Mouse (Mus musculus): ENCODE measurements at regions not wholly inside any gene's neighbourhood (a gene's known extent, or its start where the extent isn't known, plus 50 kb on each side); places are given as distances from the start of the nearest gene placed in this dataset.
A peak's percentile ranks its signal among the peaks of the same experiment; 100 is the strongest.

- peak; percentile 5 for DNase-seq (ENCODE audit: low read depth, low spot score)
Observed at GRCm38 (mm10) chrX:132452986-132453385, 1235.8 kb downstream of the Pcdh19 start.
